Mouse (Mus musculus) megakaryocyte, adult 5-6 weeks (primary cell): Measurements from ENCODE around the gene Gm9999. TPM values are rescaled to one million over a fixed set of nuclear protein-coding genes. Genes with fewer than 3 reads are reported as not detected.
"Not testable (repeated sequence)": the region's sequence is repeated elsewhere in the genome, so short reads cannot be mapped to it uniquely, and the experiment has no call there.

ENCODE experiments used
- ATAC-seq: 2 replicates; pipeline ENCODE4 v1.8.0; 2016; ENCODE audit warnings: mild to moderate bottlenecking, inconsistent platforms; ENCODE audit not compliant: poor library complexity, severe bottlenecking
- total RNA-seq, 2 experiments: library from RNA; stranded (forward) in 1 of 2; stranded (reverse) in 1 of 2; fragments of 153-499, 151-499 nt in 1 of 2; fragments of 221-1000, 200-1000 nt in 1 of 2; gene quantifications; 2 replicates each; pipeline versions ENCODE4 v1.2.3 to v1.2.4; 2015 to 2017

Gm9999 gene
- total RNA-seq (2015), result 2.3 TPM in 1 of 2 replicates, not detected in the other
- total RNA-seq (2017), result not detected in 2 replicates

DNA sequence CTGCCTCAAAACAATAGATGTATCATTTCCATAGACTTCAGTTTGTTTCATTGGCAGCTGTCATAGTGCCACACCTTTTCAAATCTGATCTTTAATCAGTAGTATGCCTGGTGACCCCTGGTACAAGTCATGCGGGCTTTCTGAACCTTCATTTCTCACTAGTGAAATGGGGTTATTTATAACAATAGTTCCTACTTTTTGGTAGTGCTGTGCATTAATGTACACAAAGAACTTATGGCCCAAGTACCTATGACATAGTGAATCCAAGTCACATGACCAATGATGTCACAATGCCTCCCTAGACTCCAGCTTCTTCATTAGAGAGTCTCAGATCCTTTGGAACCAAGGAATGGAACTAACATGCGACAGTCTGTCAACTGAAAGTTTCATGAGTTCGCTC lies at the start of gene Gm9999:
Gm9999 (plus strand) TSS at position 301 of the 400 bp plus-strand sequence.
- no peak for ATAC-seq

DNA sequence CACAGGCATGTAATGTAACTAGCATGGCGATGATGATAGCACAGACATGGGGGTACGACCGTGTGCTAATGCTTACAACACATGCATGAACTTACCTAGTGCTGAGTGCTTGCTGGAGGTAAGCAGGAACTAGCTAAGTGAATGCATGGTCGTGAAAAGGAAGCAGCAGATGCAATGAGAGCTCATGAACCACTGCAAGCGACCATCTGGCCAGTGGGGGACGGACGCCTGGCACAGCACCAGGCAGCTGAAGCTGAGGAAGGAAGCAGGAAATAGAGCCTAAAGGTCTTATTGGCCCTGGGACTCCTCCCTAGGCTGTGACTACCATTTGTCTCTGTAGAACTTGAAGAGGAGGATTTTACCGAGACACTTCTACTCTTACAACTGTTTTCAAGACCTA lies 48.6 kb upstream of the Gm9999 start:
- no peak for ATAC-seq

DNA sequence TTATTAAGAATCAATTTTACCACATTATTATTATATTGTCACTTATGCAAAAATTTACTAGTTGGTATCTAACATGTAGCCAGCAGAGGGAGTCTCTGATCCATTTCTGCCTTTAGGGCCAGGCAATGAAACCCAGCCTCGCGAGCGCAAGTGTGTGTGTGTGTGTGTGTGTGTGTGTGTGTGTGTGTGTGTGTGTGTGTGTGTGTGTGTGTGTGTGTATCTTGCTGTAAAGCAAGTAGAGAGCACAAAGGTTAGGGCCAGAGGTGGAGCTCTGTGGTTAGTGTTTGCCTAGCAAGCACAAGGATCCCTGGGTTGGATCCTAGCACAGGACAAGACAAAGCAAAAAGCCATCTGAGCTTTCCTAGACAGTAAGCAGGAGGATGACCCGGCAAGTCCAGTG lies 47.5 kb upstream of the Gm9999 start:
- ATAC-seq, result peak; percentile 69

DNA sequence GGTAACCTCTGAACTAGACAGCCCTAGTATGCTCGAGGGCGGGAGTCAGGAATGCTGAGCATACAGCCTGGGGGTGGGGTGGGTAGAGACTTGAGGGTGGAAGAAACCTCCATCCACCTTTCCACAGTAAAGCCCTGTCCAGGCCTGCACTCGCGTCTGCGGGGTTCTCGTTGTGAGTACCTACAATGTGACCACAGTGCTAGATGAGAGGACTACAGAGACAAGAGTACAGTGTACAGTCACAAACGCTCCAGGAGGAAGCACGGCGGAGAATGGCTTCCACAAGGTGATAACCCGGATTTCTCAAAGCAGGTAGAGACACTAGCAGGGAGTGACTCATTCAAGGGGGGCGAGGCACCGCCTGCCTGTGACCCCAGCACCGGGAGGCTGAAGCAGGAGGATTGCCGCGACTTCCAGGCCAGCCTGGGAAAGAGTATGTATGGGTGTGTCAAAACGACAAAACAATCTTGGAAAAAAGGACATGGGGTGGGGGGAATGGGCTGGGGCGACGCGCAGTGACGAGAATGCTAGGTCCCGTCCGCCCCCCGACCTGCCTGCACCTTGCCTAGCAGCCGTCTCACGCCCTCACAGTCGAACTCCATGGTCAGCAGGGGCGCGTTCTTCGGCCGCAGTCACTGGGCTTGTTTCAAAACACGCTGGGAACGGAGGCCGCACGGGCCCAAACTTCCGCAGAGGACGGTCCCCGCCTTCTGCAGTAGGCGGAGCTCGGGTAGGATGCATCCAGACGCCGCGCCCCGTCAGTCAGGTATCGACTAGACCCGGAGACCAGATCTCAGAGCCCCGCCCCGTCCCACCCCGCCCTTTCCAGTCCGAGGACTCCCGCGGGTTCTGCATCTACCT lies 25.3 kb upstream of the Gm9999 start, which contains the start of gene Uevld:
Uevld (minus strand) TSS at position 697 of the 861 bp plus-strand sequence.
- ATAC-seq, result peak; percentile 98

DNA sequence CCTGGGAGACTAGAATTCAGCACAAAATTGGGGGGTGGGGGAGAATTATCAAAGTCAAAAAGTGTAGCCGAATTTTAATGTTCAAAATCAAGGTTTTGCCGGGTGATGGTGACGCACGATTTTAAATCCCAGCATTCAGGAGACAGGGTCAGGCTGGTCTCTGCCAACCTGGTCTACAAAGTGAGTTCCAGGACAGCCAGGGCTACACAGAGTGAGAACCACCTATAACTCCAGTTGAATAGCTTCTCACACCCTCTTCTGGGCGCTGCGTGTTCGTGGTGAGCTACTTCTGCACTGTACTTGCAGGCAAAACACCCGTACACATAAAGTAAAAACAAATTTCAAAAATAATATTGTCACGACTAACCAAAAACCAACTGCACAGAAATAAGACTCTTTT lies 24.5 kb upstream of the Gm9999 start:
- no peak for ATAC-seq

DNA sequence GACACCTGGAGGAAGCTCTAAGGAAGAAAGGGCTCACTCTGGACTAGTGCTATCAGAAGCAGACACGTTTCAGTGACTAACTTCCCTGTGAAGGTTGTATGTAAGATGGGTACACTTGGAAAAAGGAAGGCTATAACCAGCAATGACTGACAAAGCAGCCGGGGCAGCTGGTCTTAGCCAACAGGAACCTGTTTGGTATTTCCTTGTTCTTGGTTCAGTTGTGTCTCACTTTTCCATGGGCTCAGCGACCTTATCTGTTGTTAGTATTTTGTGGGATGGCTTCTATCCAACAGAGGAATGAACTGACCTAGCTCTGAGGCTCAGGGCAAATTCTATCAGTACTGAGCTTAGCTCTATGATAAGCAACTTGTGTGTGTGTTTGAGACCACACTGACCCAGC lies 22.4 kb upstream of the Gm9999 start:
- no peak for ATAC-seq

DNA sequence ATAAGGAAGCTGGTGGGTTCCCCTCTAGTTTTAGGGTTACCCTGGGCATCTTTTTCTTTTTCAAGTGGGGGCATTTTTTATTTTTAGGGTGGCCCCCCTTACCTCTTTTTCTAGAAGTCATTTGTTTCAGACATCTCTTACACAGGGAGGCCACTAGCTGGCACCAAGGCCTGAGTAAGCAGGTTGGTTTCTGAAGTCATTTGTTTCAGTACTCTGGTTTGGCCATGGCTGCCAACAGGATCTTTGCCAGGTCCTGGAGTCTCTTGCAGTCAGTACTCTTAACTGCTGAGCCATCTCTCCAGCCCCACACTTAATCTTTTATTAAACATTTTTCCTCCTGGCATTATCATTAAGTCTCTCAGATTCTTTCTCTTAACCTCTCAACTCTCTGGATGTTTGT lies 21.2 kb upstream of the Gm9999 start:
- no peak for ATAC-seq

DNA sequence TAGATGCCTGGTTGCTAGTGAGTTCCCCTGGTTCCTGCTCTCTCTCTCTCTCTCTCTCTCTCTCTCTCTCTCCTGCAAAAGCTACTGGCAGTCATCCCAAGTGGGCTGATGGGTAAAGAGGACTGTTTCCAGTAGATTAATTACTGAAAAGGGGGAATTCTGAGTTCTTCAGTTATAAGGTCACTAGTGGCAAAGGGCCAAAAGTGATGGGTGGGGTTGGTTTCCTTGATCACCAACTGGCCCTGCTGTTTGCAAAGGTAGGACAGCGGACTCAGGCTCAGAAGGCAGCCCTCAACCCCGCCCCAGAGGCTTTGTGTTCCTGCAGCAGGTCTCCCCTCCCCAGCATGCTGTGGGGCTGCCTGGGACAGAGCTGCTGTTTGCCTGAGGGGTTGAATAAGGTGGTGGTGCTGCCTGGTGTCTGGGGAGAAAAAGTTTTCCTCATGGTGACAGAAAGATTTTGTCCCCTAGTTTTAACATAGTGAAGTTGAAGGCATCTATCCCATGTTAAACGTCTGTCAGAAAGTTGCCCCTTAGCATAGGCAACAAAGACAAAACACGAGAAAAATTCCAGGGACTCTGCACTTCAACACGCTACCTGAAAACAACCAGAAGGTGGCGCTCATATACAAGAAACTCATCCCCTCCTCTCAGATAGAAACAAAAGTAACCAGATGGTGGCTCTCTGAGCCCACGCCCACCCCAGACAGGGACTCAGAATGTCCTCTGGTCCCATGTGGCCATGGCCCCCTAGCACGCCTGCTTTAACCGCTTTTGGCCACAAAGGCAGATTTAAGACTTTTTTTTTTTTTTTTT lies 20.4 kb upstream of the Gm9999 start:
- peak; percentile 82 for ATAC-seq

DNA sequence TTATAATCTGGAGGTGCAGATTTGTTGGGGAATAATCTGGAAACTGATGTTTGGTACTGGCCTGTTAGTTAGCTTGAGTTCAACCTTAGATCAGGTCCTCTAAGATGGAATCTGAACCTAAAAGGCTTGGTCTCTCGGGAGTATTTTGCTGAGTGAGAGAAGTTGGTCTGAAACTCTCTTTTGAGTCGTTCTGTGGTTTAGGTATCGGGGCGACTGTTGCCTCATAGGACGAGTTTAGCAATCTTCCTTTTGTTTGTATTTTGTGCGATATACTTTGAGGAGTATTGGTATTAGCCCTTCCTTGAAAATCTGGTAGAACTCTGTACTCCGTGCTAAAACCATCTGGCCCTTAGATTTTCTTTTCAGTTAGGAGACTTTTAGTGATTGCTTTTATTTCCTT lies 19.3 kb upstream of the Gm9999 start:
- ATAC-seq, result peak; percentile 66

DNA sequence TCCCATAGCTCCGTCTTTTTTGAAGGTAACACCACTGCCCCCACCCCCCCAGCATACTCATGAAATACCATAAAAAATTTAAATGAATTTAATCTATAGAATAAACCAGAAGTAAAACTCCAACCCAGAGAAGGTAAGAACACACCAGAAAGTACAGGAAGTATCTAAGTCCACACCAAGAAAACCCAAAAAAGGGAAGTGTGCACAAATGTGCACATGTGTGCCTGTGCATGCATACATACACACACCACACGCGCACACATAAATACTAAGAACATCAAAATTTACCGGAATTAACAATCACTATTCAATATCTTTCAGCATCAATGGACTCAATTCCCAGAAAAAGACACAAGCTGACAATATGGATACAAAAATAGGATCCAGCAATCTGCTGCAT lies 13.5 kb upstream of the Gm9999 start:
- ATAC-seq, result no peak

DNA sequence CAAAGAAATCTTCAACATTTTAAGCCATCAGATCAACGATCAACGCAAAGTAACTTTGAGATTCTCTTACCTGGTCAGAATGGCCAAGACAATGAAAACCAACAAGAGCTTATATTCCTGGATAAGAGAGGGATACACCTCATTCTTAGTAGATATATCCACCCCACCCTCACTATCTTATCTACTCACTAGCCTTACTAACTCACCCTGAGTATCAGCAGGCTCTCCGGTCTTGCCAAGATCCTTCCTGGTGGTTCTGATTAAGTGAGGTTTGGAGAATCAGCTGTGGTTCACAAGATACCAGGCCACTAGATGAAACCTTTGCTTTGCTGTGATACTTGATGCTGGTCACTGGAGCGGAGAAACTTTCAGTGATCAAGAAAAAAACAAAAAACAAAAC lies 8.7 kb upstream of the Gm9999 start:
- ATAC-seq, result no peak

DNA sequence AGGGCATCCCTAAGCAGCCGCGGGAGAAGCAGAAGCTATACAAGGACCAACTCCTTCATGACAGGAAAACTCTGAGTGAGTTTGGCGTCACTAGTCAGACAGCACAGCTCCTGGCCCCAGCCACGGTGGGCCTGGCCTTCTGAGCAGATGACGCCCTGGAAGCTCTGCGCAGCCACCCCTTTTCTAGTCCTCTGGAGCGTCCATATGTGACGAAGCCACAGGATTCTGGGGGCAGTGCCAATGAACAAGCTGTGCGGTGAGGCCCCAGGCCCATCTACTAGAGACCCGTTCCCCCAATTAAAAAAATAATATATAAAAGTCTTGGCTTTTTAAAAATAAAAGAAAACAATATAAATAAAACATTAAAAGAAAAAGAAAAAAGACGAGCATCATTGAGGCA lies 7.9 kb upstream of the Gm9999 start:
- no peak for ATAC-seq

DNA sequence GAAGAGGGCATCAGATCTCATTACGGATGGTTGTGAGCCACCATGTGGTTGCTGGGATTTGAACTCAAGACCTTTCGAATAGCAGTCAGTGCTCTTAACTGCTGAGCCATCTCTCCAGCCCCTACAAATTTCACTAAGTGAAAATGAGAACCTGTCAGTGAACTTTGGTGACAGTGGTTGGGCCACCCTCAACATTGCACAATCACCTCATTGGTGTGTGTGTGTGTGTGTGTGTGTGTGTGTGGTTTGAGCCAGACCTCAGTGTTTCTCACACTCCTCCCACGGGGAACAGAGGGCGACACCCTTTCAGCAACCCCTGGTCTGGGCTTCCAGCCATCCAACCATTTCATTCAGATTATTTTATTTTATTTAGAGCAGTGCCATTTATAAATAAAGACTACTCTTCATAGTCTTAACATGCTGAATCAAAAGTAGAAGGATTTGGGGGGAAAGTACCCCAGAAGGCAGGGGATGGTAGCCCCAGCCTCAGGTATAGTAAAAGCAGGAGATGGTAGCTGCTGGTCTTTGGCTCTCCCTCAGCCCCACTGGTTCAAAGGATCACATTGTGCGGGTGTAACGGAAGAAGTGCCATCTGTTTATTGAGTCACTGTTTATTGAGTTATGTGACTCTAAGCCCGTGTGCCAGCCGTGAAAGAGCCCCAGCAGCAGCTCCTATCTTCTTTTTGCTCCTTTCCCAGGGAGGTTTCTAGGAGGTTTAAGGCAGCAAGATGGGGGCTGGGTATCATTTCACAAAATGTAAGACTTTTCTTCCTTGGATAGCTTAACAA lies 2.5 kb downstream of the Gm9999 start:
- ATAC-seq, result peak; percentile 98

DNA sequence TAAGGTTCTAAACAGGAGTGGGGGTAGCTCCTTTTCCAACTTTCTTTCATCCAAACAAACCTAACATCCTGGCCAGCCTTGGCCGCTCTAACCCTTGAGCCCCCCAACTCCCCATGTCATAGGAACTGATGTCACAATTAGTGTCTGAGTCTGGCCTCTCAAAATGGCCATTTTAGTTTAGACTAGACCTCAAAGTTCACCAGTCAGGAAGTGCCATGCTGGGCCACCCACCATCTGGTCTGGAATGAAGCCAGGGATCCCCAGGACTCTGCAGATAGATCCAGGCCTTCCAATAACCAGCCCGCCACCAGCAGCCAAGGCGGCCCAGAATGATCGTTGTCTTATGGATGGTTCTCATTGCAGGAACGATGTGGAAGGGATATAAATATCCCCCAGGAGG lies 3.3 kb downstream of the Gm9999 start:
- ATAC-seq, result no peak

DNA sequence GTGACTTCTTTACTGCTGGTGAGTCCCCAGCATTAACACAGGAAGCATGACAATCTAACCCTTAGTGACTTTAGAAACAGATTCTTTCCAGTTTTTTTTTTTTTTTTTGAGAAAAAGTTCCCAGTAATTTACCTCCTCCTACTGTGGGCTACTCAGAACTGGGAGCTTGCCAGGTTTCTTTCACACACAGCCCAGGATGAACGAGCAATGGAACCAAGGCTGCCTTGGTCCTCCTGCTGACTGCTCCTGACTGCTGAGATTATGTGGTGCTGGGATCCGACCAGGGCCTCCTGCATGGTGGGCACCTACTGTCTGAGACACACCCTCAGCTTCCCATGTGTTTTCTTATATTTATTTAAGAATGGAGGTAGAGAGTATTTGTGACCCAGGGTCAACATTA lies 3.7 kb downstream of the Gm9999 start:
- ATAC-seq, result no peak

DNA sequence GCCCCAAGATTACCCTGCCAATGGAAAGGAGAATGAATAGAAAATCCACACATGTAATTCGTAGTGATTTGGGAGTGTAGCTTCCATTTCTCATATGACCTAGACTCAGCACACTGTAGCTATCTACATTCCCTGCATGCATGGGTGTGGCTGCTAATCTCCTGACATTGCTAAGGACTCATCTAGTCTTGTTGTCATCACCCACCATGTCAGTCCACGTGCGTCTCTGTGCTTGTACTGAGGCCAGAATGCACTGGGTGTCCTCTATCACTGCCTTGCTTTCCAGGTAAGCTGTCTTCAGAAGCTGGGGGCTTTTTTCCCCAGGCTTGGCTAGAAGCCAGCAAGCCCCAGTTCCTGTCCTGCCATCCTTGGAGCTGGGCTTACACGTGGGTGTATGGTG lies 6.0 kb downstream of the Gm9999 start:
- ATAC-seq, result not testable (repeated sequence)

DNA sequence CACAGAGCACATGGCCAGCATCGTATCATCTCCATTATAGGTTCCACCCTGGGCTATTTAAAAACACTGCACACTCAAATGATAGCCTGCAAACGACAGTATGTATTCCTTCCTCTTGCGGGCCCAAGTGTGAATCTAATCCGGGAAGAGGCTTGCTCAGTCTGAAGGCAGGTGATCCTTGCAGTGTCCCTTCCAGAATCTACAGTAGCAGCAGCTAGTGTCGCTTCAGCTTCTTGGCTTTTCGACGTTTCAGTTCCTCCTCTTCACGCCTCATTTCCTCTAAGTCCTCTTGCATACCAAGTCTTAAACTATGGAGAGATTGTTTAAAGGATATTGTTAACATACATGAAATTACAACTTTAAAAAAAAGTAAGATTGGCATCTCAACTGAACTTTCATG lies 9.7 kb downstream of the Gm9999 start:
- ATAC-seq, result peak; percentile 75

DNA sequence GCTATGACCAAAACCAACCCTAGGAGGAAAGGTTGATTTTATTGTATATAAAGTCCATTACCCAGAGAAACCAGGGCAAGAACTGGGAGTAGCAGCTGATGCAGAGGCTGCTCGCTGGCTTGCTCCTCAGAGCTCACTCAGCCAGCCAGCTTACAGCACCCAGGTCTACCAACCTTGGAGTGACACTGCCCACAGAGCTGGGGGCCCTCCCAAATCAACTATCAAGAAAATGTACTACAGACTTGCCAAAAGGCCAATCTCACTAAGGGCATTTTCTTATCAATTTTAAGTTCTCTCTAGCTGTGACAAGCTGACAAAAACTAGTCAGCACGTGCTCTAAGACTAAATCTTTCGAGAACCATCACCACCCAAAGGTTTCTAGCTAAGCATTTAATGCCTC lies 12.2 kb downstream of the Gm9999 start:
- ATAC-seq, result no peak

DNA sequence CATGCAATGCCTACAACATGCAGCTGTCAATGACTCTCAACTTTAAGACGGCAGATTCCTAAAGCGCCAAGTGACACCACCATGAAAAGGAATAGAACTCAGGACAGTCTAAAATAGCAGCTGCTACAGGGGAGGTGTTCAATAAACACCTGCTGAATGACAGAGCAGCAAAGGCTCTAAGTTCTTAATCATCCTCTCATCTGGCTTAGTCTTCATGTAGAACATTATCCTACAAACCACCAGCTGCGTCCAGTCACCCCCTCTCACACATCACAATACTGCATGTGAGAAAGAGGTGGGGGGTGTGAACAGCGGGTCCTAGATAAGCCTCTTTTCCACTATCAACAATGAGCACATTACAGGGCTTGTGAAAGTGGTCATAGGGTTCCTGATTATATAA lies 13.6 kb downstream of the Gm9999 start:
- no peak for ATAC-seq

DNA sequence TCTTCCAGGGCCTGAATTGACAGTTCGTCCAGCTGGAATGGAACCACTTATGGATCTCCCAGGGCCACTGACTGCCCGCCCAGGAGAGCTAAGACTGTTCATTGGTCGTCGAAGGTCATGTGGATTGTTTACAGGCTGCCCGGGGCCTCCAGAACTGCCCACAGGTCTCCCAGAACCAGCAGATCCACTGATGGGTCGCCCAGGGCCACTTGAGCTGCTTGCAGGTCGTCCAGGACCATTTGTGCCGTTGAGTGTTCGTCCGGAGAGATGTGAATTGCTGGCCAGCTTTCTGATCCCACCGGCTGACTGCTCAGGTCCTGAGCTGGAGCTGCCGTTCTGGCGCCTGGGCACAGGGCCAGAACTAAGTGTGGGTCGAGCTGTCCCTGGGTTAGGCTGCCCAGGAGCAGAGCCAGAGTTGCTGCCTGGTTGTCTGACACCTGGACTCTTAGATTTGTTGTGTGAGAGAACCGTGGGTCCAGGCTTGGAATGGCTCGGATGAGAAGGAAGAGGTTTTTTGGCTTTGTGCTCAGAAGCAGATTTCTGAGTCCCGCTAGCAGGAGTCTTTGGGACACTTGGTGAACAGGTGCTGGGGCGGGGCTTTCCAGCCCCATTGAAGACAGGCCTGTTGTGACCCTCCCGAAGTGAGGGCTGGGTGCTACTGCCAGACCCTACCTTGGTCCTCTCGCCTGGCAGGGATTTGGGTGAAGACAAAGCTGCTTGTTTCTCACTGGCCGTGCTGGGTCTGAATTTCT lies 14.4 kb downstream of the Gm9999 start:
- no peak for ATAC-seq
